Mouse (Mus musculus) liver (tissue): ENCODE measurements around the gene Fga.

Source experiments
- DNase-seq: peaks from one replicate; pipeline ENCODE4 v3.0.0-alpha.2; 2020; ENCODE audit warnings: mixed read lengths

Fga gene

DNA sequence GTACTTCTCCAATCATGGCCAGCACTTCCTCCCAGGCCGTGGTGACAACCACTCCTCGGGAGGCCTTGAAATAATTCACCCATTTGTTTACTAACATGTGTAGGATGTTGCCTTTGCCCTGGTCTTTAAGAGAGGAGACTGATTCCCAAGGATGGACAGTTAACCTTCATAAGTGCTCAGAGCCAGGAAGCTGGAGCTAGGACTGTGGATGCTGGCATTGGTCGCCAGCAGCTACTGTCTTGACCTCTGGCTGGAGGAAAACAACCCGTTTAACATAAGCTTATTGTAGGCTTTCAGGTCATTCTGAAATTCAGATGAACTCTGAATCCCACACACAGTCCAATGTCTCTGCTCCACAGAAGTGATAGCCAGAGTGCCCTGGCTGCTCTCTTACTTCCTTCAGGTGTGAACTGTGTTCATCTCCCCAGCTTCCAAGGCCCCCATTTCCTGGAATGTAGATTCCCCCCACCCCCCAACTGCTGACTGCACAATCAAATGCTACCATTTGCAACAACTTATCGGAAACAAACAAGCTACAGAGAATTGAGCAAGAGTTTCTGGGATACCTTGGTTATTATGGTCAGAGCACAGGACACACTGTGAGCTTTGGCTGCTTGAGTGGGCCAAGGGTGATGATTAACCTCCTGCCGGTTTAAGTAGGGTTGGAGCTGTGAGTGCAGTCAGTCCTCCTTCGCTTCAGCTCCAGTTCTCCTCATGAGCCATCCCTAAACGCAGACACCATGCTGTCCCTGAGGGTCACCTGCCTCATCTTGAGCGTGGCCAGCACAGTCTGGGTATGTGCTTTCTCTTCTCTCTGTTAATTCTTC, at the start of gene Fga:
TSS of gene Fga (plus strand) at position 602 of the 827 bp plus-strand sequence.
- peak; percentile 28 for DNase-seq

DNA sequence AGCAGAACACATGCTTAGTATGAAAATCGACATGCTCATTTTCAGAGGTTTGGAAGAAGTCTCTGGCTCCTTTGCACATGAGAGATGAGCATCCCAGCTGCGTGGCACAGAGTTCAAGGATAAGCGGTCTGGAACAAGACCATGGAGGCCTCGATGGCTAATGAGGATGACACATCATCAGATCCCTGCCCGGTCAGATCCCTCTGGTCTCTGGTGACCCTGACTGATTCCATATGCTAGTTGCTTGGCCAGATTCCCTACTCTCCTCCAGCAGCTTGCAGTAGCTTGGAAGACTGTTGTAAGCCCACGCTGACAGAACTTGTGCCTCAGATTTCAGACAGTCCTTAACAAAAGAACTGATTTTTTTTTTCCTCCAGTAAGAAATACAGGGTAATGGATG, 45.1 kb upstream of the Fga start:
- DNase-seq, result no peak

DNA sequence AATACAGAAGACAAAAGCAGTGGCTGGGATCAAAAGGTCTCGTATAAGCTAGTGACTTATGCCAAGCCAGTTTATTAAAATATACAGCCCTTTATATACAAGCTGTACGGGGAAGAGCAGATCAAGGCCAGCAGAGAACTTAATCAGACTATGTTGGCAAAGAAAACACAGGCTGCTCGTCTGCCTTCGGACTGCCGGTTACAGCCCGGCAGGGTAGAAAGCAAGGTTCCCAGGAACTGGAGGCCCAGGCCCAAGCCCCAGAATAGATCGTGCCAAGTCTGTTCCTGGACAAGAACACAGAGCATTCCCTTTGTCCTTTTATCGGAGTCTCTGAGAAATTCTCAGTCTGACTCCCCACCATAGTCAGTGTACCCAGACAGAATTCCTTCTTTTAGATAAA, 44.0 kb upstream of the Fga start:
- DNase-seq, result no peak

DNA sequence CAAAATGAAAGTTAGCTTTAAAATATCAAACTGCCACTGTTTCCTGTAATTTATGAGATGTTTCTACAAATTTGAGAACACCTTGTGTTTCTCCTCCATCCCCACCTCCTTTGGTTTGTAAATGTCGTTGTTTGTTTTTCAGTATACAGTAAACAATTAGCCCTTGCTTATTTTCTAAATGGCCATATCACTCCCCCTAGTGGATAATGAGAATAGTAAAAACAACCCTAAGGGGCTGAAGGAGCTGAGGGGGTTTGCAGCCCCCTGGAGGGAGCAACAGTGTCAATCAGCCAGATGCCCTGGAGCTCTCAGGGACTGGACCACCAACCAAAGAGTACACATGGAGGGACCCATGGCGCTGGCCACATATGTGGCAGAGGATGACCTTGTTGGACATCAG, 41.0 kb upstream of the Fga start:
- no peak for DNase-seq

DNA sequence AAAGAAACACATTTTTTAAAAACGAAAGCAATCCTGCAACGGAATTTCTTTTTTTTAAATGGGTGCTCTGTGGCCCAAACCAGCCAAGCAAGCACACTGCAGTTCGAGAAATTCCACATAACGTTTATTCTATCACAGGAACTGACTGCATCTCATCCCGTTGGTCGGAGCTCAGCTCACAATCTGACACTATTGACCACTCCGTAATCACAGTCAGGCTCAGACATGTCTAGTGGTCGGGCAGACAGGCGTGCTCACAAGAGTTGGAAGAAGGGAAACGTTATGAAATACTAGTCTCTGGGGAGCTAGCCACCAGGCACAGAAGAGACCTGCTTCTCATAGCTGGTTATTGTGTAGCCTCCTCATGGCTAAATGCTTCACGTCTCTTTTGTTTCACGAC, 33.9 kb upstream of the Fga start:
- no peak for DNase-seq

DNA sequence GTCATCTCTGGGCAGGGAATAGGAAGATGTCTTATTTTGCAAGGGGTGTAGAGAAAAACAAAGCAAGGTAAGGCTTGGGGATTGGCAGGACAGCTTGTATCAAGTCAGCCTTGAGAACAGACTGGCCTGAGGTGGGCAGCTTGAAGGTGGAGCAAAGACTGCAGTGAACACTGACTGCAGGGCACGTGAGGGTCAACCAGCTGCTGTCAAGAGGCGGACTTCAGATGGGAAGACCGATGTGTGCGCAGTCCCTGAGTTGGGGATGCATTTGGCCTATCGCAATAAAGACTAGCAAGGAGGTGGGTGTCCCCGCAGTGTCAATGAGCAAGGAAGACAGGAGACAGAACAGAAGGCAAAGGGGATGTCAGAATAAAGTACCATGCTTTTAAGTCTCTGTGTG, 32.9 kb upstream of the Fga start:
- no peak for DNase-seq

DNA sequence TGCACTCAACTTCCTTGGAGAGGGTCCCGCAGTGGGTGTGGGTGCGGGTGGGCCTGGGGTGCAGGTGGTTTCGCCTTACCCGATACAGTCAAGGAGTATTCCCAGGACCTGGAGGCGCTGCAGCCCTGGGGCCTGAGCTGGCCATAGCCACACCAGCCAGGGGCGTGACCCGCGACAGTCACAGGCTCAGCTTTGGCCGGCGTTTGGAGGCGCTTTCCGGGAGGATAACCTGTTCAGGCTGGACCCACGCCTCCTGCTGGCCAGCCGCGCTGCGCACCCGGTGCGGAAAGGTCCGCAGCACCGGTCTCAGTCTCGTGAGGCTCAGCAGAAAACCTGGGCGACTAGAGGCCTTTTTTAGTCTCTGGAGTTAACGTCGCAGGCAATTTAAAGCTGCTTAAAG, 30.5 kb upstream of the Fga start:
- DNase-seq, result peak; percentile 65

DNA sequence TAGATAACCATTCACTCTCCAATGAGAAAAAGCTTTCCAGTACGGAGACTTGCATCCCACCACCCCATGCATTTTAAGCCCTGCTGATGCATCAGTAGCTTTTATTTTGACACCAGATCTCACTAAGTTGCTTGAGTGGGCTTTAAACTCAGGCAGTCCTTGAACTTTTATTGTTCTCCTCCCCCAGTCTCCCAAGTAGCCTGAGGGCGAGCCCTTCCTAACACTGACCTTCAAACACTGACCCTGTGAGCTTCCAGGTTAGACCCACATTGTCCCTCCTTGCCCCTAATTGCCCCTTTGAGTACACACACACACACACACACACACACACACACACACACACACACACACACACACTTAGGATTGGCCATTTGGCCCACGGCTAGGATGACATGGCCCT, 29.2 kb upstream of the Fga start:
- DNase-seq, result no peak

DNA sequence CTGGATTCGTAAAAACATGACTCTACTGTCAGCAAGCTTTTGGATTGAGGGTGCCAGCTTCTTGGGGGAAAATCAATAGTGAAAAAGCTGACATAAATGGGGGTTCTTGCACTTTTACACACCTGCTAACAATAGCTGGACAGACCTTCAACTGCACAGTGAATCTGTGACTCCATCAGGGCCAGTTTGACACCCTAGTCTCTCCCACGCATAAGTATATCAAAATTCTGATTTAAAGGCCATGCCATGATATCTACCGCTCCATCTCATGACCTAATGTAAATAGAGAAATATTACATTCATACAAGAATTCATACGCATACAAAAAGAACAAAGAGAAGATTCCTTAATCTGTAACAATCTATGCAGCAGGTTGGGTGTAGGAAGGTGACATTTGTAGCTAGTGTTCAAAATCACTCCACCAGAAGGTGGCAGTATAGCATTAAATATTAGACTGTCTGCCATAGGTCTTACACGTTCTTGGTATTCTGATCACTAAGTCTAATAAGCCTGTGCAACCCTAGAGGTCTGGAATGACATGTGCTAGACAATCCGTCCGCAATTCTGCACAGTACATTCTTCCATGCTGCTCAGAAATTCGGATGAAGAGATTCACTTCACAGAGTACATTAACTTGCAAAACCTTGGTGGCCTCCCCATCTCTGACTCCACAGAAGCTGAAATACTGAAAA, 27.0 kb upstream of the Fga start:
- DNase-seq, result no peak

DNA sequence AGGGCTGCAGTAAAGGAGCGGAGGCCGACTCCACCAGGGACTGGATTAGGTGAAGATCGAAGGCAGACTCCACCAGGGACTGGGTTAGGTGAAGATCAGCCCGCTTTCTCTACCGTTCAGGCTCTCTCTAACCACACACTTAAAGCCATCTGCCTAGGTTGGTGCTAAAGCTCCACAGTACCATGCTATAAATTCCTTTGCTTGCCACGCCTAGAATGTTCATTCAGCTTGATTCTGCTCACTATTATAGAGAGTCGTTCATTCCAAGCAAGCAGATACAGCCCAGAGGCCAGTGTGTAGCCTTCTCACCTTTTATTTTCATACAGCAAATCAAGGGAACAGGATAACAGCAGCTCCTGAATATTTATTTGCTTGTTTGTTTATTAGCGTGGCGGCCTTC, 25.9 kb upstream of the Fga start:
- DNase-seq, result no peak

DNA sequence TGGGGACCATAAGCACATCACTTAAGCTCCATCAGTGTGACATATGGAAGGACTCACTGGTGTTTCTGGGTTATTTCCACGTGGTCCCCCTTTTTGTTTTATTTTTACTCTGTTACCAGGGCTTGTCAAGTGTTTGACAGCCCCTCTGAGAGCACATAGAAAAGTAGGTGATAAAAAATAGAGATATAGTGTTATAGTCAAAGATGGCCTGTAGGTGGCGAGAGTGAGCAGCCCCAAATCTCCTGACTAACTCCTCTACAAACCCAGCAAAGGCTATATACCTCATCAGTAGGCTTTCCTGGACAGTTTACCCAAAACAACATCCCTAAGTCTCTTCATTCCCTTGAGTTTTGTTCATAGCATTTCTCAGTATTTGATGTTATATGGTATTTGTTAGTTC, 23.7 kb upstream of the Fga start:
- peak; percentile 35 for DNase-seq

DNA sequence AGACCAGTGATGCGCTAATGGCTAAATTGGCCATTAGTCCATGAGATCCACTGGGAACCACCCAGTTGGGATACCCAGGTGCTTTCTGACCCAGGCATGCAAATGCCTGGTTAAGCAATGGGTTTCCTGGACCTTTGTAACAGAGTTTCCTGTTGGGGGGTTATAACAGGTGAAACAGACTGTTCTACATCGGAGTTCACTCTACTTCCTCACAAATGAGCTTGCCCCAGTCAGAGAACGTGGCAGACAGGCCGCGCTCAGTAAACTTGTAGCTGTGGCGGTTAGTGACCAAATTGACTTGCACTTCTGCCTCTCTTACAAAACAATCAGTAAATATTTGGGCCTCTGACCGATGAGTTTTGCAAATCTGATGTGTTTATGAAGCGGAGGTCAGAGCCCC, 22.8 kb upstream of the Fga start:
- DNase-seq, result peak; percentile 16

DNA sequence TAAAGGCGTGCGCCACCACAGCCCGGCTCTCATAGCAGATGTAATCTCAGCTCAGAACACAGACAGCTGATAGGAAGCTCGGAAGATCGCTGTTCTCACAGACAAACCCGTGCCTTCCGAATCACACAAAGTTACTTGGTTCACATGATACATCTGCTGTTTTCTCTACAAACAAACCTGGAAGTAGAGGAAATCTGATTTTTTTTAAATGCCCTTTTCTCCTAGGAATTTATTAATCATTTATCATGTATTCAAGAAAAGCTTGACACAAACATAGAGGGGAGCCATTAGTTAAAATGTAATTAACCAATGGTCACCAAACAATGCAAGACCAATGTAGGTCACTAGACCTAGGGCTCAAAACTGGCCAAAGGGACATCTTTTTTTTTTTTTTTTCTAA, 21.1 kb upstream of the Fga start:
- no peak for DNase-seq

DNA sequence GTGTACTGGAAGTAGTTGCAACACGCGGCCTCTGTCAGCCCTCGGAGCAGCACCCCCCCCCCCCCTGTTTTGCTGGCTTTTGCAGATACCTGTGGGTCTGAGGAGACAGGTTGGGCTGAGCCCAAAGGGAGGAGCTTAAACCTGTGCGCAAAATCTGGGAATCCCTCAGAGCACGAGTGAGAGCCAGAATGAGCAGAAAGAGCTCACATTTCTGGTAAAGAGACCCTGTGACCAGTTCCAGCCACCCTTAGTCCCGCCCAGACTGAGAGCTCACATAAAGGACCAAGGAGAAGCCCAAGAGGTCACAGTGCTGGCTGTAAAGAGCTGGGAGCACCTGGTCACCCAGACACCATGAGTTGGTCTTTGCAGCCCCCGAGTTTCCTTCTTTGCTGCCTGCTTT, 18.3 kb upstream of the Fga start, which contains the start of gene Fgg:
TSS of gene Fgg (plus strand) at position 168 of the 400 bp plus-strand sequence.
- peak; percentile 63 for DNase-seq

DNA sequence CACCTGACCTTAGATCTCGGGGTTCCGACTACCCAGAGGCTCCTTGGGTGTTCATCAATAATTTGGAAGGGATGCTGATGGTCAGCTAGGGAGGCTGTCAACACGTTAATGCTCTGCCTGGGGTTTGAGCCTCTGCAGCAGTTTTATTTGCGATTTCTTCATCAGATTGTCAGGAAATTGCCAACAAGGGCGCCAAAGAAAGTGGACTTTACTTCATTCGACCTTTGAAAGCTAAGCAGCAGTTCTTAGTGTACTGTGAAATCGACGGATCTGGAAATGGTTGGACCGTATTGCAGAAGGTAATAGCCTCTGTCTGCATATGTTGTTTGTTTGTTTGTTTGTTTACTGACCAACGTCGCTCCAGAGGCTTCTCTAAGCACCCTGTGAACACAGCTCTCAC, 15.6 kb upstream of the Fga start:
- DNase-seq, result no peak

DNA sequence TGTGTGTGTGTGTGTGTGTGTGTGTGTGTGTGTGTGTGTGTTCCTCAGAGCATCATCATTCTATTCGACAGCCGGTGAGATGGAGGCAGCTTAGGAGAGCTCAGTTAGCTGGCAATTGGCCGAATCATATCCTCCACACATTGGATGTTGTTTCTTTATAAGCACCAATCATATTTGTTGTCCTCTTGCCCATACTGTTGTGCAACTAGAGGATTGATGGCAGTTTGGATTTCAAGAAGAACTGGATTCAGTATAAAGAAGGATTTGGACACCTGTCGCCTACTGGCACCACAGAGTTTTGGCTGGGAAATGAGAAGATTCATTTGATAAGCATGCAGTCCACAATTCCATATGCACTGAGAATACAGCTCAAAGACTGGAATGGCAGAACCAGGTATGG, 14.7 kb upstream of the Fga start:
- DNase-seq, result no peak

DNA sequence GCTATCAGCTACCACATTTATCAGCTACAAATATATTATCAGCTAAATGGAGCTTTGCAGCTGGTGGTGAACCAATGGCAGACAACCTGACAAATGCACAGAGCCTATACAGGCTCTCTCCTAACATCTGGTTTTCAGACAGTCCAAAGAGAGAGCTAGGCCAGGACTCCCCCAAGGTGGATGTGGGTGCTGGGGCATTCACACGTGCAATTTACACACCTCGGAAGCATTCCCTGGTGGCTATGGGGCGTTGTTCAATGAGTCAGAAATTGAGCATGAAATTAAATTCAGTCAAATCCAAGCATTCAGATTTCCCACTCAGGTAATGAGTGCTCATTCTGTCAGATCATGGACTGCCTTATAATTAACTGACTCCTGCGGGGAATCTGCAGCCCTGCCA, 14.3 kb upstream of the Fga start:
- DNase-seq, result no peak

DNA sequence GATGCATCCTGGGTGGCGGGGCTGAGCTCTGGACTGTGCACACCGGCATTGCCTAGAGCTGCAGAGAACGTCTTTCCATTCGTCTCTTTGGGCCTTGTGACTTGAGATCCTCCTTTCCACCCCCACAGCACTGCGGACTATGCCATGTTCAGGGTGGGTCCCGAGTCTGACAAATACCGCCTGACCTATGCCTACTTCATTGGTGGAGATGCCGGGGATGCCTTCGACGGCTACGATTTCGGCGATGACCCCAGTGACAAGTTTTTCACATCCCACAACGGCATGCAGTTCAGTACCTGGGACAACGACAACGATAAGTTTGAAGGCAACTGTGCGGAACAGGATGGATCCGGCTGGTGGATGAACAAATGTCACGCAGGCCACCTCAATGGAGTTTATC, 13.2 kb upstream of the Fga start:
- DNase-seq, result no peak

DNA sequence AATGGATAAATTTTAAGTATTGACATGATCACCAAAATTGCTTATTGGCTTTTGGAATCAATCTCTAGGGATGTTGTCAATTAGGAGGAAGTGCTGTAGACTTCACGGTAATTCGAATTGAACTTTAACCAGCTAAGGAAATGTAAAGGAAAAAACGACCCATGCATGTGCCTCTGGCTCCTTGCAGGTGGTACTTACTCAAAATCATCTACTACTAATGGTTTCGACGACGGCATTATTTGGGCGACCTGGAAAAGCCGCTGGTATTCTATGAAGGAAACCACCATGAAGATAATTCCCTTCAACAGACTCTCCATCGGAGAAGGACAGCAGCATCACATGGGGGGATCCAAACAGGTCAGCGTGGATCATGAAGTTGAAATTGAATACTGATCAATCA, 11.9 kb upstream of the Fga start:
- no peak for DNase-seq

DNA sequence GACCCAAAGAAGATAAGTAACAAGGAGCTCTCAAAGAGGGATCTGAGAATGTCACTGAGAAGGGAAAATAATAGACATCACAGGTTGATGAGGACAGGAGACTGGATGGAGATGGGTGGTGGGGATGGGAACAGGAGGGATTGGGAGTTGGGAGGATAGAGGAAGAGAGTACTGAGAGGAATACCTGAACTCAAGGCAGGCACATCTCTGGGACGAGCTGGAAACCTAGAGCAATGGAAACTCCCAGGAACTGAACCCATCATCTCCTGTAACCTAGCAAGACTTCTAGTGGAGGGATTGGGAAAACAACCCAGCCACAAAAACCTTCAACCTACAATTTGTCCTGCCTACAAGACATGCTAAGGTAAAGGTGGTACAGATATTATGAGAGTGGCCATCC, 9.6 kb upstream of the Fga start:
- DNase-seq, result no peak

DNA sequence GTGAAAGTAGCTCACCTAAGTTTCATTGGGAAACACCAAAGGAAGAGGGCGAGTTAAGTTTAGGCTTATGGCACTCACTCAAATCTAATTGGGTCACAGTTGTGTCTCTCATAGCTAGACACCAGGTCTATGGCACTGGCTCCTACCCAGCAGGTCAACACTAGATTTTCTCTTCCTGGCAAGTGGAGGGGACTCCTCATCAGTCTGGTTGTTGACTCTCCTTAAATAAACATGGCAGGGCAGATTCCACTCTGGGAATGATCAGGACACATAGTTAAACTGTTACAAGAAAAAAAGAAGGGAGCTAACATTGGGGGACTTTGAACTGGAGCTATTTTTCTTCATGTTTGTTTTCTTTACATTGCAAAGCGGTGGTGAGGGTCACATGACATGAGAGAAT, 5.5 kb upstream of the Fga start:
- DNase-seq, result no peak

DNA sequence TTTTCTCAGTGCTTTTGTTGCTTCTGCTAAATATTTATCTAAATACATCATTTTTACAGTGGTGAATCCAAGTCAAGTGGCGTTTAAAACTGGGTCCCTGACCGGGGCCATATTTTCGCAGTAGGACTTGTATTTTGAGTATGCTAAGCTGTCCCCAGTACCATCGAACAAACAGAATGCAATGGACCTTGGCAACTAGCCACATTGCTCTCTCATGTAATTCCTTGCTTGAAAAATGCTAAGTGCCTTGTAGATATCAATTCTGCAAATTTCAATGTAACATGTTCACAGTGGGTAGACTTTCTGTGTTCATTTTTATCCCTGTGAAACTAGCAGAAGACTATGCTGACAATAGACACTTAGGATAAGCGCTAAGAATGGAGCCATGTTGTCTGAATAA, 4.7 kb upstream of the Fga start:
- no peak for DNase-seq

DNA sequence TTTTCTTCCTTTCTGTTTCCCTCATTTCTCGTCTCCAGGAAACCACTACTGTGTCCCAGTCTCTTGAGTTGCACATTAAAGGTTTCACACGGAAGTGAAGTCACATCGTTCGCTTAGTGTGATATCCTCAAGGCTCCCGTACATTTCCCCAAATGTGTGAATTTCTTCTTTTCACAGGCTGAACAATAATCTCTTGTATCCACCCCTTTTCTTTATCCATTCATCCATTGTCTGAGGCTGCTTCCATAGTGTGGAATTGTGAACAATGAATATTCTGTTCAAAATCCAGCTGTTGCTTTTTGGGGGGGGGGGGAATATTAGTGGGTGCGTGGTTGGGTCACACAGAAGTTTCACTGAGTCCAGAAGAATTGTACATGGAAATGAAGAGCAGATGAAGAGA, 840 bp upstream of the Fga start:
- DNase-seq, result no peak

DNA sequence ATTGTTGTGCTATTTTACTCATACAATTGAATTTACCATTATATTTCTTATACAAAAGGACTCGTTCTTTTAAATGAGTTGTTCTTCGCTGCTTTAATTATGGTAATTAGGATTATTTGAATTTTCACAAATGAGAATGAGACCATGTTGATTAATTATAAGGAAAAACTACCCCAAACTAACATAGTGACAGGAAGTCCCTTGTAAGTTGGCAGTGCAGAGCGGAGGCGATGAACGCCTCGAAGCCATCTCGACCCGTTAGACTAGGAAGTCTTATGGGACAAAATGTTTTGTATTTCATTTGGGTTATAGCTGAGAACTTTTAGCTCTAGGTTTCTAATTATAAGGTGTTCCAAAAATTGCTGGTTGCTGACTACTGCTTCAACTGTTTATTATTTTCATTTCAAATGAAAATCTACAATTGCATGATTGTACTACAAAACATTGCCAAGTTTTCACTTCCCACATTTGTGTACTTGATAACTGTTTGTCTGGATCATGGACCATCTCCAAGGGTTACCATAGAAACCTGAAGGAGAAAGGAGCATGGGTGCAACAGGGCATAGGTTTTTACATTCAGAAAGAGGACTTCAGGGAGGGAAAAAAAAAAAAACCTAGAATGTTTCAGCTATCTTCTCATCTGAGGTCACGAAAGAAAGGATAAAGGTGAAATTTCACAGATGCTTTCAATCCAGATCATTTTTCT, 1.8 kb downstream of the Fga start:
- no peak for DNase-seq
